Mouse (Mus musculus): ENCODE measurements at regions not wholly inside any gene's neighbourhood (a gene's known extent, or its start where the extent isn't known, plus 50 kb on each side); places are given as distances from the start of the nearest gene placed in this dataset.

- H3K4me3 ChIP-seq, result peak overlapping the region; percentile 33
- H3K4me1 ChIP-seq, result peaks cover 9% of the 10 kb centered on the region
- 9% methylated on average over 14 of the region's 14 CpGs for WGBS
- H3K9me3 ChIP-seq, result no peaks in the 10 kb centered on the region
- no peaks in the 10 kb centered on the region for H3K27me3 ChIP-seq
- H3K4me2 ChIP-seq, result peak overlapping the region; percentile 54
- peak overlapping the region; percentile 23; the same call in 1 of the 2 replicates for H3K9ac ChIP-seq
- H3K36me3 ChIP-seq, result no peaks in the 10 kb centered on the region
- ATAC-seq (ENCODE audit: insufficient number of reproducible peaks, low FRiP score, low TSS enrichment, low read depth), result peak; percentile 75; the same call in 1 of the 2 replicates
- H3K27ac ChIP-seq, result no peak overlapping the region
These were observed 147.1 kb upstream of the Jade1 start for GRCm38 (mm10) chr3:41408423-41408820.

- Histone ChIP-seq H3K9me3 (no peaks in the 10 kb centered on the region), H3K27ac (no peak overlapping the region), H3K36me3 (no peaks in the 10 kb centered on the region), H3K4me1 (peaks cover 9% of the 10 kb centered on the region), H3K27me3 (no peaks in the 10 kb centered on the region), H3K4me2 (peak overlapping the region; percentile 54), H3K9ac (no peak overlapping the region), H3K4me3 (peak overlapping the region; percentile 33; the same call in 1 of the 2 replicates)
- WGBS, result 77% methylated on average over 9 of the region's 9 CpGs
- no peak for ATAC-seq (ENCODE audit: insufficient number of reproducible peaks, low FRiP score, low TSS enrichment, low read depth)
These were observed 147.5 kb upstream of the Jade1 start for GRCm38 (mm10) chr3:41407988-41408387.

GRCm38 (mm10) chr3:41407520-41407919, 148.0 kb upstream of the Jade1 start:
- no peak overlapping the region for H3K9ac ChIP-seq
- whole genome bisulfite sequencing, result 70% methylated on average over 1 of the region's 1 CpGs
- no peaks in the 10 kb centered on the region for H3K36me3 ChIP-seq
- H3K4me2 ChIP-seq, result no peak overlapping the region
- H3K9me3 ChIP-seq, result no peaks in the 10 kb centered on the region
- ATAC-seq (ENCODE audit: insufficient number of reproducible peaks, low FRiP score, low TSS enrichment, low read depth), result no peak
- H3K4me1 ChIP-seq, result peaks cover 9% of the 10 kb centered on the region
- H3K27me3 ChIP-seq, result no peaks in the 10 kb centered on the region
- no peak overlapping the region for H3K27ac ChIP-seq
- no peak overlapping the region for H3K4me3 ChIP-seq

- H3K4me2 ChIP-seq, result no peak overlapping the region
These were observed 153.7 kb upstream of the Jade1 start for GRCm38 (mm10) chr3:41401881-41402280.

DNA sequence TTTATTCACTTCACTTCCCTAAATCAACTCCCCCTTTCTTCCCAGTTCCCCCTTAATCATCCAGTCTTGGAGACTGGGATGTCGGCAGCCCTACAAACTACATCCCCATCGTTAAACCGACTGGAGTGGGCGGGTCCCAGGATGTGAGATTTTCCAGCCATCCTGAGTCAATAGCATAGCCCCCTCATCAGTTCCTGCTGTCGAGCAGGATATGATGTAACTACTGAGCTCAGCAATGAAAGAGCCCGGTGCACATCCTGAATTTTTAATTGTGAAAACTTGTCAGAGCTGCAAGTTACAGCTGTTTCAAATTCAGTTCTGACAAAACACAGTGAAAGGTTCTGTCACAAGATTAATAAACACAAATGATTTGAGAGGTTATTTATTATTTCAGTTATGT, 165.7 kb upstream of the Jade1 start:
- Histone ChIP-seq H3K36me3 (no peaks in the 10 kb centered on the region), H3K4me1 (peaks cover under 1% of the 10 kb centered on the region; the same call in 1 of the 2 replicates), H3K27ac (no peak overlapping the region), H3K9me3 (no peaks in the 10 kb centered on the region), H3K4me3 (no peak overlapping the region), H3K9ac (no peak overlapping the region), H3K4me2 (no peak overlapping the region), H3K27me3 (no peaks in the 10 kb centered on the region)
- WGBS, result 20% methylated on average over 6 of the region's 6 CpGs
- no peak for ATAC-seq (ENCODE audit: insufficient number of reproducible peaks, low FRiP score, low TSS enrichment, low read depth)

More at GRCm38 (mm10) chr3:41401881-41402280, 153.7 kb upstream of the Jade1 start:
- no peak overlapping the region for H3K9ac ChIP-seq
- ATAC-seq (ENCODE audit: insufficient number of reproducible peaks, low FRiP score, low TSS enrichment, low read depth), result no peak
- no peaks in the 10 kb centered on the region for H3K27me3 ChIP-seq
- WGBS, result 88% methylated on average over 4 of the region's 4 CpGs
- no peak overlapping the region for H3K27ac ChIP-seq
- H3K4me3 ChIP-seq, result no peak overlapping the region
- no peaks in the 10 kb centered on the region for H3K4me1 ChIP-seq
- no peaks in the 10 kb centered on the region for H3K36me3 ChIP-seq
- H3K9me3 ChIP-seq, result no peaks in the 10 kb centered on the region

- no peaks in the 10 kb centered on the region for H3K9me3 ChIP-seq
- 72% methylated on average over 9 of the region's 9 CpGs for WGBS
- H3K27me3 ChIP-seq, result no peaks in the 10 kb centered on the region
- no peak for ATAC-seq (ENCODE audit: insufficient number of reproducible peaks, low FRiP score, low TSS enrichment, low read depth)
- no peak overlapping the region for H3K27ac ChIP-seq
- peaks cover 4% of the 10 kb centered on the region; the same call in 1 of the 2 replicates for H3K4me1 ChIP-seq
- no peak overlapping the region for H3K4me2 ChIP-seq
- no peak overlapping the region for H3K4me3 ChIP-seq
- H3K36me3 ChIP-seq, result no peaks in the 10 kb centered on the region
- no peak overlapping the region for H3K9ac ChIP-seq
These were observed 167.9 kb upstream of the Jade1 start for GRCm38 (mm10) chr3:41387469-41388212.

DNA sequence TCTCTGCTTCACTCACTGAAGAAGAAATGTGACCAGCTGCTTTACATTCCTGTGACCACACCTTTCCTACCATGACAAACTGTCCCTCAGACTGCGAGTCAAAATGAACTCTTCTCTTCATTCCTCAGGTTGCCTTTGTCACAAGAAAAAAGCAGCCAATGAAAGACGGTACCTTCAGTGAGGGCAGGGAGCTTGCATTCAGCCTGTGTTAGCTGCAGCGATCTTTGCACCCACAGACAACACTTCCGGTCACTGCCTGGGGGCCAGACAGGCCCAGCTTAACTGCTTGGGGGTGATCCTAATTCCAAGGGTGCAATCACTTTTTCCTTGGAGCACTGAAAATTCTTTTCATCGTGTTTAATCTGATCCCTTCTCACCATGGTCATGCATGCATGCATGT, 169.2 kb upstream of the Jade1 start:
- Histone ChIP-seq H3K36me3 (no peaks in the 10 kb centered on the region), H3K9ac (no peak overlapping the region), H3K4me1 (peaks cover 4% of the 10 kb centered on the region; the same call in 1 of the 2 replicates), H3K9me3 (no peaks in the 10 kb centered on the region), H3K27me3 (no peaks in the 10 kb centered on the region), H3K4me3 (no peak overlapping the region), H3K4me2 (no peak overlapping the region), H3K27ac (no peak overlapping the region)
- no peak for ATAC-seq (ENCODE audit: insufficient number of reproducible peaks, low FRiP score, low TSS enrichment, low read depth)
- WGBS, result 55% methylated on average over 5 of the region's 5 CpGs

- H3K4me1 ChIP-seq, result peaks cover 4% of the 10 kb centered on the region; the same call in 1 of the 2 replicates
- no peak overlapping the region for H3K4me2 ChIP-seq
- 26% methylated on average over 10 of the region's 10 CpGs for WGBS
- no peak for ATAC-seq (ENCODE audit: insufficient number of reproducible peaks, low FRiP score, low TSS enrichment, low read depth)
- no peaks in the 10 kb centered on the region for H3K27me3 ChIP-seq
- no peak overlapping the region for H3K4me3 ChIP-seq
- H3K9ac ChIP-seq, result no peak overlapping the region
- no peaks in the 10 kb centered on the region for H3K36me3 ChIP-seq
- no peak overlapping the region for H3K27ac ChIP-seq
- H3K9me3 ChIP-seq, result no peaks in the 10 kb centered on the region
These were observed 171.1 kb upstream of the Jade1 start for GRCm38 (mm10) chr3:41384410-41384809.

- H3K36me3 ChIP-seq, result no peaks in the 10 kb centered on the region
- no peak for ATAC-seq (ENCODE audit: insufficient number of reproducible peaks, low FRiP score, low TSS enrichment, low read depth)
- no peak overlapping the region for H3K4me3 ChIP-seq
- H3K9me3 ChIP-seq, result no peaks in the 10 kb centered on the region
- no peaks in the 10 kb centered on the region for H3K27me3 ChIP-seq
- peaks cover 8% of the 10 kb centered on the region; the same call in 1 of the 2 replicates for H3K4me1 ChIP-seq
- WGBS, result 85% methylated on average over 5 of the region's 5 CpGs
- H3K4me2 ChIP-seq, result no peak overlapping the region
- no peak overlapping the region for H3K27ac ChIP-seq
- H3K9ac ChIP-seq, result no peak overlapping the region
These were observed 177.0 kb upstream of the Jade1 start for GRCm38 (mm10) chr3:41378576-41378975.

DNA sequence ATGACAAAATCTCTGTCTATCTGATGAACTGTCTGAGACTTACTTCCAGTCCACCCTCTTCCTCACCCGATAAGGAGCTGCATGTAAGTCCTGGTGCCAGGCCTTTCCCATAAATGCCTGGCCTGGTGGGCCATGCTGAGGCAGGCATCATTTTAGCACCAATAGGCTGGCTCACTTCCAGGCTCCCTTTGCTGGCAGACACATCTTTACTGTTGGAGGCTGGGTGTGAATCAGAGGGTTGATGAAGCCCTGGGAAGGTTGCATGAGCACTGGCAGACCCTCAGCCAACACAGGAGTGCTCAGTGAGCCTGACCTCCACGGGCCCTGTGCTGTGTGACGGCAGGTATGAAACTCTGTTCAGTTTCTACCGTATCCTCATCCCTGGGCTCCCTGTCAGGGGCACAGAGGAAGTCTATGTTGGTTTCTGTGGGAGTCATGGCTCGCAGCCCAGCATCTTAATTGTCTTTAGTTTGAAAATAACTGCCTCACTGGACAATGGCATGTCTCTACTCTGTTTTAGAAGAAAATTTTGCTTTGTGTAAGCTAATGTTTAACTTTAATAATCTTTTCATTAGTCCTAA, 177.6 kb upstream of the Jade1 start:
- Histone ChIP-seq H3K36me3 (no peaks in the 10 kb centered on the region), H3K27ac (no peak overlapping the region), H3K4me2 (no peak overlapping the region), H3K9ac (no peak overlapping the region), H3K27me3 (no peaks in the 10 kb centered on the region), H3K4me1 (peaks cover 8% of the 10 kb centered on the region; the same call in 1 of the 2 replicates), H3K4me3 (no peak overlapping the region), H3K9me3 (no peaks in the 10 kb centered on the region)
- ATAC-seq (ENCODE audit: insufficient number of reproducible peaks, low FRiP score, low TSS enrichment, low read depth), result no peak
- 70% methylated on average over 5 of the region's 5 CpGs for WGBS

GRCm38 (mm10) chr3:41376848-41377582, 178.5 kb upstream of the Jade1 start:
- no peak overlapping the region for H3K4me3 ChIP-seq
- no peaks in the 10 kb centered on the region for H3K27me3 ChIP-seq
- ATAC-seq (ENCODE audit: insufficient number of reproducible peaks, low FRiP score, low TSS enrichment, low read depth), result no peak
- H3K9ac ChIP-seq, result no peak overlapping the region
- no peaks in the 10 kb centered on the region for H3K9me3 ChIP-seq
- no peaks in the 10 kb centered on the region for H3K36me3 ChIP-seq
- H3K4me1 ChIP-seq, result peaks cover 8% of the 10 kb centered on the region; the same call in 1 of the 2 replicates
- no peak overlapping the region for H3K27ac ChIP-seq
- 68% methylated on average over 6 of the region's 6 CpGs for WGBS
- no peak overlapping the region for H3K4me2 ChIP-seq

All from limb, embryonic 15.5 days (tissue).